Mouse (Mus musculus): ENCODE results near the gene Prkcq. TPM values are rescaled to one million over a fixed set of nuclear protein-coding genes. Genes with fewer than 3 reads are reported as not detected.

Prkcq gene
- total RNA-seq, 2 experiments from 2014 or later: 6.8 to 7.5 TPM

DNA sequence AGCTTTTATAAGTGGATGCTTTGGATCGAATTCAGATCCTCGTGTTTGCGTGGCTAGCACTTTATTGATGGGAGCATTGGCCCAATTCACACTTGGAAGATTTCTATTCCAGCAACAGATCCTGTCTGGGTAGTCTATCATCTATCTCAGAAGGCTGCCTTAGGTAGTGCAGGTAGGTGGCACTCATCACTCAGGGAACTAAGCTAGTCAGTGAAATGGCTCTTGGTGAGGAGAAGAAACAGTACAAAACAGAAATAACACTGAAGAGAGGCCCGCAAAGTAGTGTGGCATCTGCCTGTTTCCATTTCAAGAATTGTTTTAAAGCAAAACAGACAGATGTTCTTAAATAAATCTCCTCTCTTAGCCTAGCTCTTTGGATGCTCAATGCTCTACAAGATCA lies 10.6 kb upstream of the Prkcq start:
- intact Hi-C loops (cut with DNase I): no loop called here
- TF ChIP-seq CTCF (IDR thresholded peaks at IDR 0.05): no peak; the same call in 1 of the 2 replicates

DNA sequence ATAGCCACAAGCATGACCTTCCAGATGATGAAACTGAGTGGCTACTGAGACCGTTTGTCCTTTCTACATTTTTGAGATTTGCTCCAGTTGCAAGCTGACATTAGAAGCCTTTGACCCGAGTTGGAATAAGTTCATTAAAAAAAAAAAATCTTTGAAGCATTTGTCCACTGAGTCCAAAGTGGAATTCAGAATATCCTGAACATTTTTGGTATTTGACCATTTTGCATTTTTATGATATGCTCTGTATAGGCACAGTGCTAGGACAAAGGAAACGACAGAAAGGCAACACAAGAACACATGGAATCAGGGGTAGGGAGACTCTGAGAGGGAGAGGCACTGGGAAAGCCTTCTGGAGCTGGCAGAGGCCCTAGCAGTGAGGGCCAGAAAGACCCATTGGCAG lies 9.2 kb upstream of the Prkcq start:
- no peak overlapping the region for H3K27ac ChIP-seq
- TF ChIP-seq CTCF (IDR thresholded peaks at IDR 0.05): no peak
- intact Hi-C loops (cut with DNase I): no loop called here
- no peak for DNase-seq (ENCODE audit: extremely low spot score in 1 of 2, low spot score in 2 of 2)
- H3K4me3 ChIP-seq: no peak overlapping the region

More for the DNA sequence above, 10.6 kb upstream of the Prkcq start:
- DNase-seq (ENCODE audit: extremely low spot score in 1 of 2, low spot score in 2 of 2): no peak
- no peak overlapping the region for H3K27ac ChIP-seq
- H3K4me3 ChIP-seq: no peak overlapping the region

DNA sequence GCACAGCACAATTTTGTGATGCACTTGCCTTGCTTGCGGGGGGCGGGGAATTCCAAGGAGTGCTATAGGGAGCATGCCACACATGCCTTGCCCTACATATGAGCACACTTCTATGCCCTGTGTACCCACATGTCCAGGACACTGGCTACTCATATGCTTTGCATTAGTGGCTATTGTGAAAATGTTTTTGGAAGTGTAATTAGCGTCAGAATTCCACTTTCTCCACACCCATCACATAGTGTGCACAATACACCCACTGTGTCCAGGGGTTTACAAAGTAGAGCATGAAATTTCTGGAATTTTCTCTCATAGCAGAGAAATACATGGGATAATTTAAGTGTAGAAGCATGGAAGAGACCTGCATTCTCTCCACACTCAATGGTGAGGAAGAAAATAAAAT lies 7.7 kb upstream of the Prkcq start:
- no peak for TF ChIP-seq CTCF (IDR thresholded peaks at IDR 0.05)

DNA sequence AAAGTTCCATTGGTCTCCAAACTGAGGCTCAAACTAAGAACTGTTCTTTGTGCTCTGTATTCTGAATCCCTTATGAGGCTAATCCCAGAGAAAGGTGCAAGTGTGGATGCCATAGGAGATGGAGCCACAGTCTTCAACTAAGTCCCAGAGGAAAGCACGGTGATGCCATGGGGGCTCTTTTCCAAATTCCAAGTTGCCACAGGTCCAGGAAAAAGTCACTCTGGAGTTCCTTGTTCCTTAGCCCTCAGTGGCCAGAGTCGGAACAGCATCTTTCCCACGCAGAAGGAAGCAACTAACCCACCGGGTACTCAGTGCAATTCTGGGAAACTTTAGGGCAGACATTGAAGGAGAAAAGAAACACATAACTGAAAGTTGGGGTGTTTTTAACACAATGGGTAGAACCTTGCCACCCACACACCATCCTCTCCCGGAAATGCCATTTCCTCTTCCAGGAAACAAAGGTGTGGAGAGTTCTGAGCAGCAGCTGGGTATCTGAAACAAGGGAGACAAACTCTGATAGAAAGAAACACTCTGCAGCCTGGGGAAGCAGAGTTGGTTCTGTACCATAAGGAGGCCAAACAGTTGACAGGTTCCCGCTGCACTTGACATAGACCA lies 2.1 kb upstream of the Prkcq start:
- no peak for DNase-seq (ENCODE audit: extremely low spot score in 1 of 2, low spot score in 2 of 2)
- intact Hi-C loops (cut with DNase I): loop anchor here (5.0 kb wide), 2 partner anchors 58 to 82 kb away; no protein-coding TSS in a partner anchor
- no peak overlapping the region for H3K4me3 ChIP-seq
- no peak for TF ChIP-seq CTCF (IDR thresholded peaks at IDR 0.05)
- H3K27ac ChIP-seq: no peak overlapping the region

More for the DNA sequence above, 7.7 kb upstream of the Prkcq start:
- intact Hi-C loops (cut with DNase I): no loop called here
- Histone ChIP-seq H3K27ac (no peak overlapping the region), H3K4me3 (no peak overlapping the region)
- no peak for DNase-seq (ENCODE audit: extremely low spot score in 1 of 2, low spot score in 2 of 2)

DNA sequence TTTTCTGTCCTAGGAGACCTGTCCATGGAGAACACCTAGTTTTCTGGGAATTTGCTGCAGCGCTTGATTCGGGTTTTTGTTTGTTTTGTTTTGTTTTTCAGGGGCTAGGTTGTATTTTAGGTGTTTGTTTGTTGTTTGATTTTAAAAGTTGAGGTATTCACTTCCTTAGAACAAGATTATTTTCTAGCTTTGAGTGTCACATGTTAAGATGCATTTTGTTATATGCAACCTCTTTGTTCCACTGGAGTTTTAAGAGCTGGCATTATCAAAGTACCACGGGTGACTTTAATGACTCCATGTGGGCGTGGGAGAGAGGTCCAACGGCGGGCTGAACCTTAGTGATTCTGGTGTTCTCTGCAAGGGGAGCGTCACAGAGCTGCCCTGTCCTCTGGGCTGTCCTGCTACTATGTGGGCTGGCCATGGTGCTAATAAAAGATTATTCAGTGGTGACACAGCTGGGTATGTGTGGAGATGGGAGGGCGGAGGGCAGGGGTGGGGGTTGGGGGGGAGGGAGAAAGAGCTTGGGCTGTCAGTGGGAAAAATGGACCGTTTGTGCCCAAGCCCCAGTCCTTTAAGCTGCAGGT lies 1.0 kb downstream of the Prkcq start:
- DNase-seq (ENCODE audit: extremely low spot score in 1 of 2, low spot score in 2 of 2): no peak
- H3K4me3 ChIP-seq: peak overlapping the region; percentile 52
- intact Hi-C loops (cut with DNase I): loop anchor here (5.0 kb wide), 2 partner anchors 61 to 79 kb away; no protein-coding TSS in a partner anchor
- H3K27ac ChIP-seq: peak overlapping the region; percentile 44
- no peak for TF ChIP-seq CTCF (IDR thresholded peaks at IDR 0.05)

DNA sequence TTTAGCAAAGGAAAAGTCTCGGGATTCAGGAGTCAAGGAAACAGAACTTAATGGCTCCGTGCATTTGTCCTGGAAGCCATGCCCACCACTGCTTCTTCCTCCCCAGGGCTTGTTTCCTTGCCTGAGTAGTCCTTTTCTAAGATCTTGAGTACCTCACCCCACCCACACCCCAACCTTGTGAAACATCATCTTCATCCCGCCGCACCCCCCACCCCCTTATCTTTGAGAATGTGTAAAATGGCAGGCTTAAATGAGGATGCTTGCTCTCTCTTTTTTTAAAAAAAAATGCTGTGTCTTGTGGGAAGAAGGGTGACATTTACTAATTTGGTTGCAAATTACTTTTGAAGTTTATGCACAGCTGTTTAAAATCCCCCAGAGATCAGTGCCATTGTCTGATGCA lies 1.6 kb downstream of the Prkcq start:
- intact Hi-C loops (cut with DNase I): loop anchor here (5.0 kb wide), 2 partner anchors 61 to 79 kb away; no protein-coding TSS in a partner anchor
- Histone ChIP-seq H3K27ac (peak overlapping the region; percentile 36; the same call in 1 of the 2 replicates), H3K4me3 (no peak overlapping the region)
- no peak for DNase-seq (ENCODE audit: extremely low spot score in 1 of 2, low spot score in 2 of 2)
- TF ChIP-seq CTCF (IDR thresholded peaks at IDR 0.05): no peak

DNA sequence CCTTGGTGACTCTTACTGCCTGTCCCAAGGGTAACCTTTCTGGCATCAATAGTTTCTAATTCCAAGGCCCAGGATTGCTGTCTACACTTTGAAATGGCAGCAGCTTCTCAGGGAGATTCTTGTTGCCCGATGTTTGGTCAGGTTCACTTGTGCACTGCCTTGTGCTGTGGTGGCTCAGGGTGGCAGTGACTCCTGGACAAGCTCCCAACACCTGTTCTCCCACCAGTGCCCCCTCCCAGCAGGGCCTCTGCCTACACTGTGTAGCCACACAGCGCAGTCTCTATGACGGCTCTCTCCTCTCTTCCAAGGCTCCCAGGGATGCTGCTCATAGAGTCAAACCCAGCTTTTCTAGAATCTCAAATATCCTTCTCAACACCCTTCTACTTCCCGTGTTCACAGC lies 2.2 kb downstream of the Prkcq start:
- TF ChIP-seq CTCF (IDR thresholded peaks at IDR 0.05): no peak
- DNase-seq (ENCODE audit: extremely low spot score in 1 of 2, low spot score in 2 of 2): no peak
- intact Hi-C loops (cut with DNase I): loop anchor here (5.0 kb wide), 2 partner anchors 62 to 78 kb away; no protein-coding TSS in a partner anchor
- H3K4me3 ChIP-seq: no peak overlapping the region
- H3K27ac ChIP-seq: no peak overlapping the region; the same call in 1 of the 2 replicates

DNA sequence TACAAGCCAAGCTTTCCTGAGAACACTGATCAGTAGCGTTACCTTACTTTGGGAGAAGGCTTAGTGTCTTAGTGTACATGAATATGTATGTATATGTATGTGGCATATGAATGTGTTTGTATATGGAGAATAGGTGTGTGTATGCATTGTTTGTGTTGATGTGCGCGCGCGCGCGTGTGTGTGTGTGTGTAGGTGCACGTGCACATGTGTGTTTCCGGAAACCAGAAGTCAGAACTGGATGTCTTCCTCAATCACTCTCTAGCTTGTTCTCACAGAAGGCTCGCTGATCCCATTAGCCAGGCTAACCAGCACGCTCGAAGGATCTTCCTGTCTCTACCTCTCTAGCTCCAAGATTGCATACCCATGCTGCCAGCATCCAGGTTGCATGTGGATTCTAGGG lies 6.0 kb downstream of the Prkcq start:
- intact Hi-C loops (cut with DNase I): no loop called here
- DNase-seq (ENCODE audit: extremely low spot score in 1 of 2, low spot score in 2 of 2): no peak
- no peak overlapping the region for H3K27ac ChIP-seq
- no peak overlapping the region for H3K4me3 ChIP-seq
- TF ChIP-seq CTCF (IDR thresholded peaks at IDR 0.05): no peak

DNA sequence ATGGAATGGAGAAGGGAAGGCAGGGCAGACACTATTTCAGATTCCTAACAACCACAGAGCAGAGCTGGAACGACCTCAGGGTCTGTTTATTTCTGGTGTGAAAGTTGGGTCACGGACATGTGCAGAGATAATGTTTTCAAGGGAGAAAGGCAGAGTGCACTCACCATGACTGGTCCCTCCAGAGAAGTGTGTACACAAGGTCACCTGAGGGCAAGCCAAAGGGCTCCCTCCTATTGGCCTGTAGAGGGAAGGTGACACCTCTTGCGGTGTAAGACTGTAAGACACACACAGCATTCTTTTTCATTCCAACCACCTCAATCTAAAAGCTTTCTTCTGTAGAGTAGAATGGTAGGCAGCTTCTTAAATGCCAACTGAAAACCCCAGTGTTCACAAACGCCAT lies 9.6 kb downstream of the Prkcq start:
- TF ChIP-seq CTCF (IDR thresholded peaks at IDR 0.05): no peak
- Histone ChIP-seq H3K4me3 (no peak overlapping the region), H3K27ac (no peak overlapping the region)
- no peak for DNase-seq (ENCODE audit: extremely low spot score in 1 of 2, low spot score in 2 of 2)
- intact Hi-C loops (cut with DNase I): no loop called here

DNA sequence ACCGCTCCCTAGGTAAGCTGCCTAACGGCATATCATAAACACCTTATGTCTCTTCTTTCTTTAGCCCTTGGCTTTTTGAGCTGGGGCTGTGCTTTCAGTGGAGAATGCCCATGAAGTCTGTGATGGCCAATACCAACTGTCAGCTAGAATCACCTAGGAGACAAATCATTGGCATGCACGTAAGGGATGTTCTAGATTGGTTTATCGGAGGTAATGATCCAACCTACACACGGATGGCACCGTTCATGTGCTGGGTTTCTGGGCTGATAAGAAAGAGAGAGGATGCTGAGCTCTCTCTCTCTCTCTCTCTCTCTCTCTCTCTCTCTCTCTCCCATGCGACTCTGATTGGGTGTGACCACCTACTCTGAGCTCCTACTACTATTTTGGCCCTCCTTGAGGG lies 10.2 kb downstream of the Prkcq start:
- no peak overlapping the region for H3K27ac ChIP-seq
- intact Hi-C loops (cut with DNase I): no loop called here
- no peak overlapping the region for H3K4me3 ChIP-seq
- no peak for TF ChIP-seq CTCF (IDR thresholded peaks at IDR 0.05)
- DNase-seq (ENCODE audit: extremely low spot score in 1 of 2, low spot score in 2 of 2): no peak

DNA sequence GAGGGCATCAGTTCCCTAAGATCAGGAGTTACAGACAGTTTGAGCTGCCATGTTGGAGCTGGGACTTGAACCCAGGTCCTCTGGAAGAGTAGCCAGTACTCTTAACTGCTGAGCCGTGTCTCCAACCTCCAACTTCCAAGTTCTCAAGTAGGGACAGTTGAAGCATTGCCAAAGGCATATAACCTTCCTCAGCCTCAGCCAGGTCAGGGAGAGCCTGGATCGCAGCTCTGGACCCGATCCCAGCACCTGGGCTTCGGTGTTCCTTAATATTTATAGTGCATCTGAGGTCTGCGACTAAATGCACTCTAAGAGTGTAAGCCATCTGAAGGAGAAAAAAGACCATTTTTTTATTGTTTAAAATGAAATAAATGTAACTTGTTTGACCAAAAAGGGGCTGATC lies 12.1 kb downstream of the Prkcq start:
- no peak overlapping the region for H3K27ac ChIP-seq
- TF ChIP-seq CTCF (IDR thresholded peaks at IDR 0.05): no peak
- intact Hi-C loops (cut with DNase I): no loop called here
- no peak overlapping the region for H3K4me3 ChIP-seq
- DNase-seq (ENCODE audit: extremely low spot score in 1 of 2, low spot score in 2 of 2): no peak

DNA sequence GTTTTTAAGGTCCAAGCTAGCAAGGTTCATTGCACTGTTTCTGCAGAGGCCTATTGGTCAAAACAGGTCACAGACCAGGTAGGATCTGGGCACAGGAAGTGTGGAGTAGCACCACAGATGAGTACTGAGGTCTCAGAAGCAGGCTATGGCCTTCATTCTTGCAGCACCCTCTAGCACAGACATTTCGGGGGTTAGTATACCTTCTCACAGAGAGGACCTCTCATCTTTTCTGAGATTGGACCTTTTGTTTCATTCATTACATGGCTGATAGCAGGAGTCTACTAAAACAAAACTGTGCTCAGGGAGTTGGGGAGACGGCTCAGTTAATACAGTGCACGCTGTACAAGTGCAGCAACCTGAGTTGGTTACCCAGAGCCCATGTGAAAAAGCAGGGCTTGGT lies 14.7 kb downstream of the Prkcq start:
- intact Hi-C loops (cut with DNase I): no loop called here
- TF ChIP-seq CTCF (IDR thresholded peaks at IDR 0.05): no peak
- Histone ChIP-seq H3K4me3 (no peak overlapping the region), H3K27ac (no peak overlapping the region)
- no peak for DNase-seq (ENCODE audit: extremely low spot score in 1 of 2, low spot score in 2 of 2)

DNA sequence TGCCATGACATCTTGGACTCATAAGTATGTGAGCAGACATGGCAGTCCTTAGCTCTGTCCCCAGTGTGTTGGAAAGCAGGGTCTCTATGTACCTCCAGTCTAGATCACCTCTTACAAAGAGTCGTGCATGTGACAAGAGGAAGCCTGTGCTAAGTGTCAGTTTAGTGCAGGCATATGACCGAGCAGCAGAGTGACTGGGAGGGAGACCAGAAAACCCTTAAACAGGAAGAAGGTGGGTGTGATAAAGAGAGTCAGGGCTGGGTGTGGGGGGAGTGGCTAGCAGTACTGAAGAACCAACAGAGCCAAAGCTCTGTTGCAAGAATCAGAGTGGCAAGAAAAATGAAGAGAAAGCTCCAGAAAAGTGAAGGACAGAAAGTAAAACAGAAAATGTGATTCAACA lies 15.3 kb downstream of the Prkcq start:
- intact Hi-C loops (cut with DNase I): no loop called here
- Histone ChIP-seq H3K27ac (no peak overlapping the region), H3K4me3 (no peak overlapping the region)
- DNase-seq (ENCODE audit: extremely low spot score in 1 of 2, low spot score in 2 of 2): no peak
- TF ChIP-seq CTCF (IDR thresholded peaks at IDR 0.05): no peak

Measured in left cerebral cortex, adult 2 months (tissue).